Comparison of ENCODE assay signal across 10 mouse cellular contexts in genomic region chr7:101466581-101467081, GRCm38 (mm10). TPM values are rescaled to one million over a fixed set of nuclear protein-coding genes. Genes with fewer than 3 reads are reported as not detected.
DNase-seq lines count a peak whose midpoint lies in the region; ATAC-seq lines count a peak whose summit lies in the region.
"Had no signal": no experiment of that assay in that cellular context is flagged by ENCODE, and none has a peak within 500 bp of the region (broad histone marks: within the 10 kb centered on the region; RNA-seq: fewer than 3 reads in every experiment).

No protein-coding gene starts in this region.

- H3K9ac ChIP-seq in forebrain, embryonic 14.5 days (ENCODE audit: low read length): no peak overlapping the region
- H3K9ac ChIP-seq in forebrain, embryonic 12.5 days: no peak overlapping the region
- H3K9ac ChIP-seq in midbrain, embryonic 14.5 days (replicated peaks; ENCODE audit: low read length): no peak overlapping the region
- H3K9ac ChIP-seq in midbrain, embryonic 16.5 days (ENCODE audit: low read depth, low read length): no peak overlapping the region
- H3K9ac ChIP-seq in neural tube, embryonic 15.5 days (replicated peaks): no peak overlapping the region

- H3K4me1 ChIP-seq in forebrain, embryonic 14.5 days (ENCODE audit: control insufficient read depth, insufficient read depth, low read length): peaks cover 11% of the 10 kb centered on the region
- H3K4me1 ChIP-seq in forebrain, embryonic 12.5 days: peaks cover 20% of the 10 kb centered on the region
- H3K4me1 ChIP-seq in midbrain, embryonic 14.5 days (ENCODE audit: control insufficient read depth, insufficient read depth, low read length): no peaks in the 10 kb centered on the region
- H3K4me1 ChIP-seq in midbrain, embryonic 16.5 days (ENCODE audit: control insufficient read depth, insufficient read depth, low read length): no peaks in the 10 kb centered on the region
- peaks cover 30% of the 10 kb centered on the region for H3K4me1 ChIP-seq in neural tube, embryonic 15.5 days

- H3K4me3 ChIP-seq in forebrain, embryonic 14.5 days (ENCODE audit: low read depth, low read length): no peak overlapping the region
- no peak overlapping the region for H3K4me3 ChIP-seq in forebrain, embryonic 12.5 days (replicated peaks)
- H3K4me3 ChIP-seq in midbrain, embryonic 14.5 days (replicated peaks; ENCODE audit: low read depth, low read length): no peak overlapping the region
- H3K4me3 ChIP-seq in midbrain, embryonic 16.5 days (ENCODE audit: low read depth, low read length): no peak overlapping the region
- H3K4me3 ChIP-seq in neural tube, embryonic 15.5 days (replicated peaks): no peak overlapping the region
- H3K4me3 ChIP-seq: forebrain, embryonic 10.5 days had no signal

- no peaks in the 10 kb centered on the region for H3K9me3 ChIP-seq in forebrain, embryonic 14.5 days (replicated peaks; ENCODE audit: control insufficient read depth, low read length)
- no peaks in the 10 kb centered on the region for H3K9me3 ChIP-seq in forebrain, embryonic 12.5 days
- no peaks in the 10 kb centered on the region for H3K9me3 ChIP-seq in midbrain, embryonic 14.5 days (ENCODE audit: control insufficient read depth, low read length)
- H3K9me3 ChIP-seq in midbrain, embryonic 16.5 days (replicated peaks; ENCODE audit: control insufficient read depth, low read length, poor library complexity, severe bottlenecking): no peaks in the 10 kb centered on the region
- H3K9me3 ChIP-seq in neural tube, embryonic 15.5 days (replicated peaks): no peaks in the 10 kb centered on the region
- H3K9me3 ChIP-seq: forebrain, embryonic 10.5 days had no signal

- ATAC-seq in forebrain, embryonic 14.5 days: no peak
- no peak for ATAC-seq in forebrain, embryonic 12.5 days (ENCODE audit: low FRiP score)
- ATAC-seq in midbrain, embryonic 14.5 days (ENCODE audit: low FRiP score, low TSS enrichment): no peak
- ATAC-seq in midbrain, embryonic 16.5 days: no peak
- ATAC-seq in neural tube, embryonic 15.5 days (ENCODE audit: low FRiP score): no peak

- no peak overlapping the region for H3K4me2 ChIP-seq in forebrain, embryonic 14.5 days (ENCODE audit: low read length)
- H3K4me2 ChIP-seq in forebrain, embryonic 12.5 days: no peak overlapping the region
- H3K4me2 ChIP-seq in midbrain, embryonic 14.5 days (ENCODE audit: low read length): no peak overlapping the region
- no peak overlapping the region for H3K4me2 ChIP-seq in midbrain, embryonic 16.5 days (ENCODE audit: low read length)
- H3K4me2 ChIP-seq in neural tube, embryonic 15.5 days: no peak overlapping the region
- H3K4me2 ChIP-seq: midbrain, embryonic 11.5 days had no signal

- H3K27ac ChIP-seq in forebrain, embryonic 14.5 days (ENCODE audit: low read depth, low read length): no peak overlapping the region
- no peak overlapping the region for H3K27ac ChIP-seq in forebrain, embryonic 12.5 days
- H3K27ac ChIP-seq in midbrain, embryonic 14.5 days (replicated peaks; ENCODE audit: low read depth, low read length): no peak overlapping the region
- no peak overlapping the region for H3K27ac ChIP-seq in midbrain, embryonic 16.5 days (ENCODE audit: low read length)
- H3K27ac ChIP-seq in neural tube, embryonic 15.5 days (replicated peaks): 0 out of 2 replicates have a peak overlapping the region, but pooled peaks have one; percentile 5

- no peaks in the 10 kb centered on the region for H3K36me3 ChIP-seq in forebrain, embryonic 14.5 days (ENCODE audit: control insufficient read depth, insufficient read depth, low read length)
- no peaks in the 10 kb centered on the region for H3K36me3 ChIP-seq in forebrain, embryonic 12.5 days (replicated peaks)
- H3K36me3 ChIP-seq in midbrain, embryonic 14.5 days (ENCODE audit: control insufficient read depth, insufficient read depth, low read length): no peaks in the 10 kb centered on the region
- no peaks in the 10 kb centered on the region for H3K36me3 ChIP-seq in midbrain, embryonic 16.5 days (ENCODE audit: control insufficient read depth, insufficient read depth, low read length)
- no peaks in the 10 kb centered on the region for H3K36me3 ChIP-seq in neural tube, embryonic 15.5 days
- H3K36me3 ChIP-seq: forebrain, embryonic 10.5 days had no signal

- no peaks in the 10 kb centered on the region for H3K27me3 ChIP-seq in forebrain, embryonic 14.5 days (replicated peaks; ENCODE audit: control insufficient read depth, insufficient read depth, low read length)
- no peaks in the 10 kb centered on the region for H3K27me3 ChIP-seq in forebrain, embryonic 12.5 days
- H3K27me3 ChIP-seq in midbrain, embryonic 14.5 days (ENCODE audit: control insufficient read depth, insufficient read depth, low read length): no peaks in the 10 kb centered on the region
- H3K27me3 ChIP-seq in midbrain, embryonic 16.5 days (ENCODE audit: control insufficient read depth, insufficient read depth, low read depth, low read length): no peaks in the 10 kb centered on the region
- no peaks in the 10 kb centered on the region for H3K27me3 ChIP-seq in neural tube, embryonic 15.5 days (replicated peaks)

- DNase-seq in forebrain, embryonic 14.5 days (ENCODE audit: low spot score): peak; percentile 47
- DNase-seq in midbrain, embryonic 14.5 days: peak; percentile 48
- peak; percentile 67 for DNase-seq in kidney, postnatal 10 days
- no peak for DNase-seq in right cerebral cortex, postnatal 25 days
- no peak for DNase-seq in ovary, postnatal 14 days (ENCODE audit: low spot score)

- 82% methylated on average over 6 of the region's 6 CpGs for WGBS in forebrain, embryonic 14.5 days
- 89% methylated on average over 6 of the region's 6 CpGs for WGBS in forebrain, embryonic 12.5 days
- WGBS in midbrain, embryonic 14.5 days: 90% methylated on average over 6 of the region's 6 CpGs
- WGBS in midbrain, embryonic 16.5 days: 87% methylated on average over 6 of the region's 6 CpGs
- 88% methylated on average over 6 of the region's 6 CpGs for WGBS in neural tube, embryonic 15.5 days

RNA-seq across cellular contexts. Expression of gene Pde2a, which starts 45.1 kb away (rescaled TPM):
- 27.0 and 34.7 TPM in 2 replicates for polyA plus RNA-seq in forebrain, embryonic 14.5 days (2014; fragmentation: Nextera tagmentation; extraction: Ambion mirVana)
- 23.1 and 25.7 TPM in 2 replicates for polyA plus RNA-seq in forebrain, embryonic 12.5 days (2016; fragmentation: Nextera tagmentation; extraction: Ambion mirVana)
- polyA plus RNA-seq in midbrain, embryonic 14.5 days (2014; fragmentation: Nextera tagmentation; extraction: Ambion mirVana): 23.0 and 25.7 TPM in 2 replicates
- 31.6 and 35.5 TPM in 2 replicates for polyA plus RNA-seq in midbrain, embryonic 16.5 days (2015; fragmentation: Nextera tagmentation; extraction: Ambion mirVana)
- polyA plus RNA-seq in neural tube, embryonic 15.5 days (2015; fragmentation: Nextera tagmentation; extraction: Ambion mirVana): 27.9 and 28.5 TPM in 2 replicates

RNA-seq across cellular contexts. Expression of gene Gm45837, which starts 55.9 kb away (rescaled TPM):
- not detected in 2 replicates for polyA plus RNA-seq in forebrain, embryonic 14.5 days (2014; fragmentation: Nextera tagmentation; extraction: Ambion mirVana)
- polyA plus RNA-seq in forebrain, embryonic 12.5 days (2016; fragmentation: Nextera tagmentation; extraction: Ambion mirVana): not detected in 2 replicates
- not detected in 2 replicates for polyA plus RNA-seq in midbrain, embryonic 14.5 days (2014; fragmentation: Nextera tagmentation; extraction: Ambion mirVana)
- polyA plus RNA-seq in midbrain, embryonic 16.5 days (2015; fragmentation: Nextera tagmentation; extraction: Ambion mirVana): 0.65 and 0.69 TPM in 2 replicates
- 0.99 TPM in 1 of 2 replicates, not detected in the other for polyA plus RNA-seq in neural tube, embryonic 15.5 days (2015; fragmentation: Nextera tagmentation; extraction: Ambion mirVana)
- polyA plus RNA-seq: forebrain, embryonic 10.5 days; midbrain, embryonic 11.5 days had no signal

Comparison
In these comparisons a context has a peak if more than half of its experiments do, and no peak if none do; other contexts are left out.
1. DNase-seq: peak in forebrain, embryonic 14.5 days (single experiment), midbrain, embryonic 14.5 days (single experiment) and kidney, postnatal 10 days (single experiment); none in right cerebral cortex, postnatal 25 days (single experiment) and ovary, postnatal 14 days (single experiment).